Mouse (Mus musculus): ENCODE measurements at regions not wholly inside any gene's neighbourhood (a gene's known extent, or its start where the extent isn't known, plus 50 kb on each side); places are given as distances from the start of the nearest gene placed in this dataset.

DNA sequence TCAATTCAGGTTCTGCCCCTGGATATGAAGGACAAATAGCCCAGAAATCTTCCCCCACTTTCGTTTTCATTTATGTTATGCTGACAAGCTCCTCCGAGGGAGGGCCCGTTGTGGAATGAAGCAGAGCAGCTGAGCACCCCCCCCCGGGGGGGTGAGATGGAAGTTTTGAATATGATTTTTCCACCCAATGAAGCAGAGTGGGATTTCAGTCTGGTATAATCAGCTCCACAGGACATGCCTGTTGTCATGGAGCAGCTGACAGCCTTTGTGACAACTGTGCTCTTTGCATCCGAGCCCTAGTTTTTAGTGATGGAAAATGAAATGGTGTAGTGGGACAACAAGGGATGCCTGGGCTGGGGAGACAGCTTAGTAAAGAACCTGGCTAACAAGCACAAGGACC lies 52.4 kb upstream of the 2410004P03Rik start:
- Histone ChIP-seq H3K27me3 (ENCODE audit: control insufficient read depth, insufficient read depth, low read length) (no peaks in the 10 kb centered on the region), H3K9ac (ENCODE audit: low read depth, low read length) (no peak overlapping the region), H3K9me3 (replicated peaks; ENCODE audit: control insufficient read depth, low read length) (no peaks in the 10 kb centered on the region), H3K4me3 (ENCODE audit: low read depth, low read length) (no peak overlapping the region), H3K4me1 (ENCODE audit: control insufficient read depth, insufficient read depth, low read length) (0 out of 2 replicates have a peak, but pooled peaks cover 3% of the 10 kb centered on the region), H3K4me2 (no peak overlapping the region), H3K27ac (ENCODE audit: low read depth, low read length) (no peak overlapping the region), H3K36me3 (ENCODE audit: control insufficient read depth, insufficient read depth, low read length) (no peaks in the 10 kb centered on the region)
- WGBS (ENCODE audit: insufficient replicate concordance) = 64% methylated on average over 5 of the region's 5 CpGs
- no peak for ATAC-seq (replicated peaks; ENCODE audit: insufficient number of reproducible peaks, low FRiP score, low TSS enrichment)
